16 mouse cellular contexts compared by ENCODE assay signal in the genomic region with DNA sequence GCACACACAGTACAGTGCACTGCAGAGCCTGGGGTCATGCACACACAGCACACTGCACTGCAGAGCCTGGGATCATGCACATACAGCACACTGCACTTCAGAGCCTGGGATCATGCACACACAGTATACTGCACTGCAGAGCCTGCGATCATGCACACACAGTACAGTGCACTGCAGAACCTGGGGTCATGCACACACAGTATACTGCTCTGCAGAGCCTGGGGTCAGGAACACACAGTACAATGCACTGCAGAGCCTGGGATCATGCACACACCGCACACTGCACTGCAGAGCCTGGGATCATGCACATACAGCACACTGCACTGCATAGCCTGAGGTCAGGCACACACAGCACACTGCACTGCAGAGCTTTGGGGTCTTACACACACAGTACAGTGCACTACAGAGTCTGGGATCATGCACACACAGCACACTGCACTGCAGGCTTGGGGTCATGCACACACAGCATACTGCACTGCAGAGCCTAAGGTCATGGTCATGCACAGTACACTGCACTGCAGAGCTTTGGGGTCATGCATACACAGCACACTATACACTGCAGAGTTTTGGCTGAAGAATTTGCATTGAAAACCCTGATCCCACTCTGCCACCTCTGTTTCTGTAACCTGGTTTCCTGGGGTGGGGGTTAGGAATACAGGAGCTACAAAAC. TPM values are rescaled to one million over a fixed set of nuclear protein-coding genes. Genes with fewer than 3 reads are reported as not detected.
DNase-seq lines count a peak whose midpoint lies in the region; ATAC-seq and TF ChIP-seq lines count a peak whose summit lies in the region.
"Had no signal": no experiment of that assay in that cellular context is flagged by ENCODE, and none has a peak within 500 bp of the region (broad histone marks: within the 10 kb centered on the region; RNA-seq: fewer than 3 reads in every experiment).

No protein-coding gene starts in this region.

- no peaks in the 10 kb centered on the region; the same call in 1 of the 2 replicates for H3K9me3 ChIP-seq in kidney, embryonic 16.5 days (ENCODE audit: low read length)
- H3K9me3 ChIP-seq in forebrain, embryonic 10.5 days = no peaks in the 10 kb centered on the region; the same call in 1 of the 2 replicates
- H3K9me3 ChIP-seq in hindbrain, embryonic 15.5 days = no peaks in the 10 kb centered on the region
- H3K9me3 ChIP-seq in midbrain, postnatal 0 days (ENCODE audit: low read length) = no peaks in the 10 kb centered on the region
- H3K9me3 ChIP-seq: liver, embryonic 13.5 days; stomach, embryonic 15.5 days had no signal

- no peaks in the 10 kb centered on the region for H3K4me1 ChIP-seq in kidney, embryonic 16.5 days (ENCODE audit: insufficient read depth, low read length)
- H3K4me1 ChIP-seq in kidney, adult 2 months (ENCODE audit: control insufficient read depth, insufficient read depth, low read length) = no peaks in the 10 kb centered on the region
- H3K4me1 ChIP-seq in forebrain, embryonic 10.5 days = peaks cover 21% of the 10 kb centered on the region
- H3K4me1 ChIP-seq in hindbrain, embryonic 15.5 days (replicated peaks) = 0 out of 2 replicates have a peak, but pooled peaks cover 4% of the 10 kb centered on the region
- no peaks in the 10 kb centered on the region for H3K4me1 ChIP-seq in midbrain, postnatal 0 days (ENCODE audit: insufficient read depth, low read length)
- H3K4me1 ChIP-seq: liver, embryonic 13.5 days had no signal

- no peak for TF ChIP-seq CTCF in kidney, adult 2 months (conservative IDR thresholded peaks at IDR 0.05; ENCODE audit: insufficient read depth, insufficient read length, low read depth, low read length)
- no peak for TF ChIP-seq CTCF in midbrain, postnatal 0 days (IDR thresholded peaks at IDR 0.05)

- 84% methylated on average over 2 of the region's 2 CpGs for WGBS in kidney, embryonic 16.5 days
- WGBS in kidney, adult 2 months = 93% methylated on average over 2 of the region's 2 CpGs
- 84% methylated on average over 2 of the region's 2 CpGs for WGBS in forebrain, embryonic 10.5 days
- WGBS in hindbrain, embryonic 15.5 days = 90% methylated on average over 2 of the region's 2 CpGs
- WGBS in midbrain, postnatal 0 days = 96% methylated on average over 2 of the region's 2 CpGs

- H3K4me2 ChIP-seq in kidney, embryonic 16.5 days (replicated peaks; ENCODE audit: low read depth, low read length) = no peak overlapping the region
- no peak overlapping the region for H3K4me2 ChIP-seq in hindbrain, embryonic 15.5 days
- H3K4me2 ChIP-seq in midbrain, postnatal 0 days (ENCODE audit: low read depth, low read length, poor library complexity, severe bottlenecking) = no peak overlapping the region
- H3K4me2 ChIP-seq: liver, embryonic 13.5 days; stomach, embryonic 15.5 days had no signal

- no peak overlapping the region for H3K4me3 ChIP-seq in kidney, embryonic 16.5 days (ENCODE audit: low read length)
- H3K4me3 ChIP-seq in kidney, adult 2 months (ENCODE audit: insufficient read depth, low read depth, low read length) = no peak overlapping the region
- no peak overlapping the region for H3K4me3 ChIP-seq in forebrain, embryonic 10.5 days
- no peak overlapping the region for H3K4me3 ChIP-seq in hindbrain, embryonic 15.5 days
- no peak overlapping the region for H3K4me3 ChIP-seq in midbrain, postnatal 0 days (ENCODE audit: low read depth, low read length)
- H3K4me3 ChIP-seq: liver, embryonic 13.5 days; stomach, embryonic 15.5 days had no signal

- ATAC-seq in kidney, embryonic 16.5 days (ENCODE audit: low FRiP score, low TSS enrichment) = peak; percentile 42; the same call in 1 of the 2 replicates
- peak; percentile 33 for ATAC-seq in hindbrain, embryonic 15.5 days (ENCODE audit: low FRiP score, low read depth)
- no peak; the same call in 1 of the 2 replicates for ATAC-seq in midbrain, postnatal 0 days (ENCODE audit: low FRiP score)
- ATAC-seq in megakaryocyte-erythroid progenitor cell, adult 5-6 weeks (replicated peaks; ENCODE audit: low FRiP score, low TSS enrichment, poor library complexity, severe bottlenecking) = no peak

- no peak overlapping the region for H3K27ac ChIP-seq in kidney, embryonic 16.5 days (ENCODE audit: low read length)
- no peak overlapping the region for H3K27ac ChIP-seq in kidney, adult 2 months (ENCODE audit: insufficient read depth, low read depth, low read length)
- peak overlapping the region; percentile 61; the same call in 1 of the 2 replicates for H3K27ac ChIP-seq in forebrain, embryonic 10.5 days
- H3K27ac ChIP-seq in hindbrain, embryonic 15.5 days (replicated peaks) = peak overlapping the region; percentile 71
- 0 out of 2 replicates have a peak overlapping the region, but pooled peaks have one; percentile 57 for H3K27ac ChIP-seq in midbrain, postnatal 0 days (ENCODE audit: low read depth, low read length)
- H3K27ac ChIP-seq: liver, embryonic 13.5 days; stomach, embryonic 15.5 days had no signal

- DNase-seq in kidney, adult 2 months = no peak
- no peak for DNase-seq in forebrain, embryonic 10.5 days (ENCODE audit: extremely low spot score, low spot score)
- no peak for DNase-seq in midbrain, postnatal 0 days (ENCODE audit: low spot score)
- DNase-seq in layer of hippocampus, adult 9-10 months (ENCODE audit: low spot score) = no peak
- no peak for DNase-seq in cerebellum, adult 8-10 months
- DNase-seq: cerebellum, postnatal 25 days; heart, postnatal 14 days; kidney, postnatal 25 days; liver, embryonic 13.5 days; lung, postnatal 4 days had no signal

- H3K9ac ChIP-seq in kidney, embryonic 16.5 days (replicated peaks; ENCODE audit: low read length) = no peak overlapping the region
- no peak overlapping the region for H3K9ac ChIP-seq in hindbrain, embryonic 15.5 days
- H3K9ac ChIP-seq in midbrain, postnatal 0 days (replicated peaks; ENCODE audit: low read length, poor library complexity, severe bottlenecking) = no peak overlapping the region
- H3K9ac ChIP-seq: liver, embryonic 13.5 days; stomach, embryonic 15.5 days had no signal

- no peak for TF ChIP-seq POLR2A in kidney, adult 2 months (IDR thresholded peaks at IDR 0.05; ENCODE audit: low read depth, low read length)

- H3K36me3 ChIP-seq in kidney, embryonic 16.5 days (ENCODE audit: insufficient read depth, low read length) = no peaks in the 10 kb centered on the region
- no peaks in the 10 kb centered on the region for H3K36me3 ChIP-seq in kidney, adult 2 months (ENCODE audit: control insufficient read depth, insufficient read depth, low read length)
- peaks cover 4% of the 10 kb centered on the region for H3K36me3 ChIP-seq in forebrain, embryonic 10.5 days (replicated peaks)
- H3K36me3 ChIP-seq in hindbrain, embryonic 15.5 days = no peaks in the 10 kb centered on the region
- no peaks in the 10 kb centered on the region for H3K36me3 ChIP-seq in midbrain, postnatal 0 days (ENCODE audit: insufficient read depth, low read length)
- H3K36me3 ChIP-seq: liver, embryonic 13.5 days; stomach, embryonic 15.5 days had no signal

- no peaks in the 10 kb centered on the region for H3K27me3 ChIP-seq in kidney, embryonic 16.5 days (ENCODE audit: insufficient read depth, low read length)
- H3K27me3 ChIP-seq in kidney, adult 2 months (replicated peaks; ENCODE audit: control insufficient read depth, insufficient read depth, low read length) = no peaks in the 10 kb centered on the region
- H3K27me3 ChIP-seq in forebrain, embryonic 10.5 days (ENCODE audit: poor library complexity, severe bottlenecking) = no peaks in the 10 kb centered on the region
- H3K27me3 ChIP-seq in hindbrain, embryonic 15.5 days = no peaks in the 10 kb centered on the region
- H3K27me3 ChIP-seq in midbrain, postnatal 0 days (ENCODE audit: insufficient read depth, low read length) = no peaks in the 10 kb centered on the region
- H3K27me3 ChIP-seq: liver, embryonic 13.5 days; stomach, embryonic 15.5 days had no signal

RNA-seq across cellular contexts. Expression of a gene that starts 10.8 kb away (rescaled TPM):
- 44.2 and 44.3 TPM in 2 replicates for polyA plus RNA-seq in kidney, embryonic 16.5 days (2015; fragmentation: Nextera tagmentation; extraction: Ambion mirVana)
- 58.6 and 66.8 TPM in 2 replicates for polyA plus RNA-seq in kidney, adult 2 months (2012; rRNA removed)
- 2.6 and 3.4 TPM in 2 replicates for polyA plus RNA-seq in forebrain, embryonic 10.5 days (2016; fragmentation: Nextera tagmentation; extraction: Ambion mirVana)
- polyA plus RNA-seq in hindbrain, embryonic 15.5 days (2015; fragmentation: Nextera tagmentation; extraction: Ambion mirVana) = 1.5 and 1.6 TPM in 2 replicates
- 5.0 and 8.1 TPM in 2 replicates for total RNA-seq in midbrain, postnatal 0 days (2014; rRNA removed)
- 2.7 and 3.5 TPM in 2 replicates for polyA plus RNA-seq in midbrain, postnatal 0 days (2015; fragmentation: Nextera tagmentation; extraction: Ambion mirVana)
- total RNA-seq in megakaryocyte-erythroid progenitor cell, adult 5-6 weeks (2014; fragmentation: Nextera tagmentation) = not detected in 2 replicates
- total RNA-seq in megakaryocyte-erythroid progenitor cell, adult 5-6 weeks (2017) = not detected in 2 replicates

RNA-seq across cellular contexts. Expression of a gene that starts 23.6 kb away (rescaled TPM):
- polyA plus RNA-seq in kidney, embryonic 16.5 days (2015; fragmentation: Nextera tagmentation; extraction: Ambion mirVana) = 0.37 TPM in 1 of 2 replicates, not detected in the other
- polyA plus RNA-seq in kidney, adult 2 months (2012; rRNA removed) = not detected in 2 replicates
- not detected in 2 replicates for polyA plus RNA-seq in forebrain, embryonic 10.5 days (2016; fragmentation: Nextera tagmentation; extraction: Ambion mirVana)
- not detected in 2 replicates for polyA plus RNA-seq in hindbrain, embryonic 15.5 days (2015; fragmentation: Nextera tagmentation; extraction: Ambion mirVana)
- not detected in 2 replicates for total RNA-seq in midbrain, postnatal 0 days (2014; rRNA removed)
- polyA plus RNA-seq in midbrain, postnatal 0 days (2015; fragmentation: Nextera tagmentation; extraction: Ambion mirVana) = 0.19 TPM in 1 of 2 replicates, not detected in the other
- not detected in 2 replicates for total RNA-seq in megakaryocyte-erythroid progenitor cell, adult 5-6 weeks (2014; fragmentation: Nextera tagmentation)
- total RNA-seq in megakaryocyte-erythroid progenitor cell, adult 5-6 weeks (2017) = not detected in 2 replicates
- total RNA-seq: ES-E14; heart, postnatal 14 days had no signal
- polyA plus RNA-seq: gonadal fat pad, adult 2 months; liver, embryonic 13.5 days; stomach, embryonic 15.5 days had no signal

Comparison
In these comparisons a context has a peak if more than half of its experiments do, and no peak if none do; other contexts are left out.
1. ATAC-seq: peak in kidney, embryonic 16.5 days (single experiment) and hindbrain, embryonic 15.5 days (single experiment); none in midbrain, postnatal 0 days (single experiment) and megakaryocyte-erythroid progenitor cell, adult 5-6 weeks (single experiment).
2. H3K27ac ChIP-seq: peak in forebrain, embryonic 10.5 days (single experiment), hindbrain, embryonic 15.5 days (single experiment) and midbrain, postnatal 0 days (single experiment); none in kidney, embryonic 16.5 days (single experiment) and kidney, adult 2 months (single experiment).
3. RNA of a gene that starts 10.8 kb away (polyA plus RNA-seq): 58.6 to 66.8 TPM in kidney, adult 2 months and 44.2 to 44.3 TPM in kidney, embryonic 16.5 days; 2.6 to 3.4 TPM in forebrain, embryonic 10.5 days, 2.7 to 3.5 TPM in midbrain, postnatal 0 days and 1.5 to 1.6 TPM in hindbrain, embryonic 15.5 days; every median in the first group is over 10 times any median in the second.